Mouse (Mus musculus): Measurements from ENCODE around the gene Pctp. TPM values are rescaled to one million over a fixed set of nuclear protein-coding genes. Genes with fewer than 3 reads are reported as not detected.

The Pctp gene
- polyA plus RNA-seq, 1 experiment = 0.84 TPM

DNA sequence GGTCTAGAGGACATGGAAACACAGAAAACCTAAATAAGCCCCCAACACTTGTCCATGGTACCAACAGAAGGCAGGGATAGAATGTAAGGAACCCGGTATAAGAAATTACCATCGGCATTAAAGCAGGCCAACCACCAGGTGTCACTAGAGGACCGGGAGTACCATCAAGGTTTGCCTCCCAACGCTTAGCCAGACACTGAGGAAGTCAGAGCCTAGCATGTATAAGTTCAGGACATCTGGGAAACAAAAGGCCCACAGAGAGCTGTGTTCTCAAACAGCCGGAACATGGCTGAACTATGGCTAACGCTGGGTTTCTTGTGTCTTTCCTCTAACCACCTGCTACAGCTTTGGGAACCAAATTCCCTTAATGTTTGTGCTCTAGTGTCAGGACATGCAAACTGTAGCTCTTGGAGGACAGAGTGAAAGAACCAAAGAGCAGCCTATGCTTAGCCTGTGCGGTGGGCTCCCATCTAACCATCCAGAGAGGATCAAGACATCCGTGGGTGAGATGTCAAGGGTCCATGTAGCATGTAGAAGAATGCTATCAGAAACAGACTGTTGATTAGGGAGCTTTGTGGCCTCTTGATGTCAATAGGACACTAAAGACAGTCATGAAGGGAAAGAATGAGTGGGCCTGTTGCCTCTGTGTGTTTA, 13.6 kb downstream of the Pctp start:
- H3ac ChIP-seq (ENCODE audit: control insufficient read depth, insufficient read length, low read depth) = no peak overlapping the region
- TF ChIP-seq CEBPB (IDR thresholded peaks at IDR 0.05; ENCODE audit: low read depth) (no peak), CTCF (IDR thresholded peaks at IDR 0.05; ENCODE audit: control insufficient read depth, insufficient read depth, insufficient read length) (peak; percentile 18)
- H3K36me3 ChIP-seq (ENCODE audit: control insufficient read depth, insufficient read depth) = no peaks in the 10 kb centered on the region
- H3K4me3 ChIP-seq (ENCODE audit: insufficient read depth, poor library complexity, severe bottlenecking) = no peak overlapping the region
- H3K79me3 ChIP-seq (ENCODE audit: low read depth) = no peaks in the 10 kb centered on the region
- no peaks in the 10 kb centered on the region for H3K79me2 ChIP-seq (ENCODE audit: control insufficient read depth, insufficient read depth)
- H3K27me3 ChIP-seq (ENCODE audit: control insufficient read depth, insufficient read depth, insufficient read length) = no peaks in the 10 kb centered on the region

DNA sequence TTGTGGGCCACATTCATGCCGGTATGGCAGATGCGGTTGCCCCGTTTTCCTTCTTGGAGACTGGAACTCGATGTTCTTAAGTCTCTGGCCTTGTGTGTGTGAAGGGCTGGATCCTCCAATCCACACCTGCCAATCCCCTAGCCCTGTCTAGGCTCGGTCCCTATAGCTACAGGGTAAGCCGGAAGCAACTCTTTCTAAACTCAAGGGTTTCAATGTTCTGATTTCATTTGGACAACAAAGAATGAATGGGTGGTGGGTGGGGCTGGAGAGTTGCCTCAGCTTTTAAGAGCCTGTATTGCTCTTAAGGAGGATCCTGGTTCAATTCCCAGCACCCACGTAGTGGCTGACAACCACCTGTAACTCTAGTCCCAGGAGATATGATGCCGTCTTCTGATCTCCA, 16.2 kb downstream of the Pctp start:
- Histone ChIP-seq H3ac (ENCODE audit: control insufficient read depth, insufficient read length, low read depth) (no peak overlapping the region), H3K4me3 (ENCODE audit: insufficient read depth, poor library complexity, severe bottlenecking) (no peak overlapping the region), H3K79me2 (ENCODE audit: control insufficient read depth, insufficient read depth) (no peaks in the 10 kb centered on the region), H3K27me3 (ENCODE audit: control insufficient read depth, insufficient read depth, insufficient read length) (no peaks in the 10 kb centered on the region), H3K36me3 (ENCODE audit: control insufficient read depth, insufficient read depth) (no peaks in the 10 kb centered on the region), H3K79me3 (ENCODE audit: low read depth) (no peaks in the 10 kb centered on the region)
- no peak for TF ChIP-seq MYOD1 (IDR thresholded peaks at IDR 0.05; ENCODE audit: control insufficient read depth, insufficient read length, low read depth)
- TF ChIP-seq MAX (IDR thresholded peaks at IDR 0.05) = no peak
- TF ChIP-seq USF1 (IDR thresholded peaks at IDR 0.05; ENCODE audit: low read depth) = no peak
- TF ChIP-seq MYOG (IDR thresholded peaks at IDR 0.05; ENCODE audit: control insufficient read depth, extremely low read depth, insufficient read length) = no peak
- no peak for TF ChIP-seq FOSL1 (IDR thresholded peaks at IDR 0.05; ENCODE audit: insufficient read depth, low read length, poor library complexity, severe bottlenecking)
- no peak for TF ChIP-seq CTCF (IDR thresholded peaks at IDR 0.05; ENCODE audit: control insufficient read depth, insufficient read depth, insufficient read length)
- TF ChIP-seq CEBPB (IDR thresholded peaks at IDR 0.05; ENCODE audit: low read depth) = no peak

DNA sequence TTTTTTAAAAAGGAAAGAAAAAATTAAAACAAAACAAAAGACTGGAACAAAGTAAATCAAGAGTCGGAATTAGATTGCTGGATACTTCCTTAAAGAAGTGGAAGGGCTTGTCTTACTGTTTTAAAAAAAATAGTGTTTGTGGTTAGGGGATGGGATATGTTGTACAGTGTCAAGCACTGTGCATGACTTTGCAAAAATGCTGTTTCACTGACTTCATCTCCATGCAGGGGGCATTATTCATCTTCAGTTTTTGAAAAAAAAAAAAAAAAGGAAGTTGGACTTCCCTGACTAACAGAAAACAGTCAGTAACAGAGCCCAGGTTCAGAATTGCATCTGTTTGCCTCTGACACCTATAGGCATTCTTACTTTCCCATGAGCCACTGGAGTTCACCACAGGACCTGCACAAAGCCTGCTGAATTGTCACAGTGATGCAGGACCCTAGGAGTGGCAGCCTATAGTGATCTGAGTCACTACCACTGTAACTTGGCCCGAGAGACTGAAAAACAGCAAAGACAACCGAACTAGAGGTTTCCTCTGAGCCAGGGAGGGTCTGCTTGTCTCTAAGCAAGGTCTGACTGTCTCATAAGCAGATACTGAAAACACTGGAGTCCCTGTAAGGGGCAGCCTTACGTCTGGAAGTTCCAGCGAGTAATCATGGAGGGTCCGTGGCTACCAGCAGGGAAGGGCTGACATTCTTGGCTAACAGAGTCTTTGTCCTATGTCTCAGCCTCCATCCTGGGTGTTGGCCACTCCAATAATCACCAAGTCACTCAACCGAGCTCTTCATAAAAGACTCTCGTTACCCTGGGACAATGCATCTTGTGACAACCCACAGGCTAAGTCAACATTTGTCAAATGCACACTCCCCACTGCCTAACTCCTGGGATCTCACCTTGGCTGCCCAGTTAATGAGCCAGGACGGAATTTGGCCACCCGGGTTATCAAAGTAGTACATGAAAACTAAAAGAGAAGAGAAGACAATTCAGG, 17.2 kb downstream of the Pctp start:
- Histone ChIP-seq H3K27me3 (ENCODE audit: control insufficient read depth, insufficient read depth, insufficient read length) (no peaks in the 10 kb centered on the region), H3K4me3 (ENCODE audit: insufficient read depth, poor library complexity, severe bottlenecking) (no peak overlapping the region), H3K36me3 (ENCODE audit: control insufficient read depth, insufficient read depth) (no peaks in the 10 kb centered on the region), H3K79me3 (ENCODE audit: low read depth) (no peaks in the 10 kb centered on the region), H3ac (ENCODE audit: control insufficient read depth, insufficient read length, low read depth) (no peak overlapping the region), H3K79me2 (ENCODE audit: control insufficient read depth, insufficient read depth) (no peaks in the 10 kb centered on the region)
- TF ChIP-seq CTCF (IDR thresholded peaks at IDR 0.05; ENCODE audit: control insufficient read depth, insufficient read depth, insufficient read length) (no peak), USF1 (IDR thresholded peaks at IDR 0.05; ENCODE audit: low read depth) (no peak), MAX (IDR thresholded peaks at IDR 0.05) (no peak), MYOD1 (IDR thresholded peaks at IDR 0.05; ENCODE audit: control insufficient read depth, insufficient read length, low read depth) (no peak), MYOG (IDR thresholded peaks at IDR 0.05; ENCODE audit: control insufficient read depth, extremely low read depth, insufficient read length) (no peak), CEBPB (IDR thresholded peaks at IDR 0.05; ENCODE audit: low read depth) (no peak), FOSL1 (IDR thresholded peaks at IDR 0.05; ENCODE audit: insufficient read depth, low read length, poor library complexity, severe bottlenecking) (no peak)

DNA sequence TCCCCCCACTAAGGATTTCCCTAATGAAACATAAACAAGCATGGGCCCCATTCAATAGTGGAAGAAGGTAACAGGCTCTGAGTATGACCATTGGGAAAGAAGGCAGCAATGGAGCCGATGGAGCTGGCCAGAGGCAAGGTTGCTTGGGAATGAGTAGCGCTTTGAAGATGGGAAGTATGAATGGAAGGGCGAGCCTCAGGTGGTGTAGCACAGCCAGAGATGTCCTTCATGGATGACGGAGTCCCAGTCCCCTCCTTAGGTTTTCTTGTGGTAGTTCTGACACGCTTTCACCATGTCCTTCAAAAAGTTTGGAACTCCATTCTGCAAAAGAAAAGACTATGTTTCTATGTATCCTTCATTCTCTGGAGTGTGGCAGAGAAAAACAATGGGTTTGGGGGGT, 18.3 kb downstream of the Pctp start:
- TF ChIP-seq MYOG (IDR thresholded peaks at IDR 0.05; ENCODE audit: control insufficient read depth, extremely low read depth, insufficient read length) (no peak), MYOD1 (IDR thresholded peaks at IDR 0.05; ENCODE audit: control insufficient read depth, insufficient read length, low read depth) (no peak), MAX (IDR thresholded peaks at IDR 0.05) (no peak), CEBPB (IDR thresholded peaks at IDR 0.05; ENCODE audit: low read depth) (no peak), USF1 (IDR thresholded peaks at IDR 0.05; ENCODE audit: low read depth) (no peak), FOSL1 (IDR thresholded peaks at IDR 0.05; ENCODE audit: insufficient read depth, low read length, poor library complexity, severe bottlenecking) (no peak), CTCF (IDR thresholded peaks at IDR 0.05; ENCODE audit: control insufficient read depth, insufficient read depth, insufficient read length) (no peak)
- Histone ChIP-seq H3K79me2 (ENCODE audit: control insufficient read depth, insufficient read depth) (no peaks in the 10 kb centered on the region), H3K4me3 (ENCODE audit: insufficient read depth, poor library complexity, severe bottlenecking) (no peak overlapping the region), H3K27me3 (ENCODE audit: control insufficient read depth, insufficient read depth, insufficient read length) (no peaks in the 10 kb centered on the region), H3K36me3 (ENCODE audit: control insufficient read depth, insufficient read depth) (no peaks in the 10 kb centered on the region), H3ac (ENCODE audit: control insufficient read depth, insufficient read length, low read depth) (no peak overlapping the region), H3K79me3 (ENCODE audit: low read depth) (no peaks in the 10 kb centered on the region)

DNA sequence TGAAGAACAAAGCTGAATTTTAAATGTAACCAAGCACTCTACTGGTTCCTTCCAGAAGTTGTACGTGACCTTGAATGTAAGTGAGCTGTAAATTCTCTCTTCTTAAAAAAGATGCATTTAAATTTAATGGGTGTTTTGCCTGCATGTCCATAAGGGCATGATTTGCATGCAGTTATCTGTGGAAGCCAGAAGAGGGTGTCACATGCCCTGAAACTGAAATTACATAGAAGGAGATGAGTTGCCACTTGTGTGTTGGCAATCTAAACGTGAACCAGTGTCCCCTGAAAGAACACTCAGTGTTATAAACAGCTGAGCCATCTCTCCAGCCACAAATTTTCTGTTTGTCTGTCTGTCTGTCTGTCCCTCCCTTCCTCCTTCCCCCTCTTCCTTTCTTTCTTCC, 19.8 kb downstream of the Pctp start:
- no peaks in the 10 kb centered on the region for H3K27me3 ChIP-seq (ENCODE audit: control insufficient read depth, insufficient read depth, insufficient read length)
- no peaks in the 10 kb centered on the region for H3K79me2 ChIP-seq (ENCODE audit: control insufficient read depth, insufficient read depth)
- no peak overlapping the region for H3ac ChIP-seq (ENCODE audit: control insufficient read depth, insufficient read length, low read depth)
- H3K4me3 ChIP-seq (ENCODE audit: insufficient read depth, poor library complexity, severe bottlenecking) = no peak overlapping the region
- H3K36me3 ChIP-seq (ENCODE audit: control insufficient read depth, insufficient read depth) = no peaks in the 10 kb centered on the region
- no peaks in the 10 kb centered on the region for H3K79me3 ChIP-seq (ENCODE audit: low read depth)
- TF ChIP-seq MYOG (IDR thresholded peaks at IDR 0.05; ENCODE audit: control insufficient read depth, extremely low read depth, insufficient read length) (no peak), USF1 (IDR thresholded peaks at IDR 0.05; ENCODE audit: low read depth) (no peak), MYOD1 (IDR thresholded peaks at IDR 0.05; ENCODE audit: control insufficient read depth, insufficient read length, low read depth) (no peak), FOSL1 (IDR thresholded peaks at IDR 0.05; ENCODE audit: insufficient read depth, low read length, poor library complexity, severe bottlenecking) (no peak), CEBPB (IDR thresholded peaks at IDR 0.05; ENCODE audit: low read depth) (no peak), MAX (IDR thresholded peaks at IDR 0.05) (no peak), CTCF (IDR thresholded peaks at IDR 0.05; ENCODE audit: control insufficient read depth, insufficient read depth, insufficient read length) (no peak)
